Mouse (Mus musculus) thymus, postnatal 4 days (tissue): ENCODE results near the gene Rdh19.

Source experiments
- DNase-seq: peaks from one replicate; pipeline ENCODE4 v3.0.0; 2021

Gene Rdh19

DNA sequence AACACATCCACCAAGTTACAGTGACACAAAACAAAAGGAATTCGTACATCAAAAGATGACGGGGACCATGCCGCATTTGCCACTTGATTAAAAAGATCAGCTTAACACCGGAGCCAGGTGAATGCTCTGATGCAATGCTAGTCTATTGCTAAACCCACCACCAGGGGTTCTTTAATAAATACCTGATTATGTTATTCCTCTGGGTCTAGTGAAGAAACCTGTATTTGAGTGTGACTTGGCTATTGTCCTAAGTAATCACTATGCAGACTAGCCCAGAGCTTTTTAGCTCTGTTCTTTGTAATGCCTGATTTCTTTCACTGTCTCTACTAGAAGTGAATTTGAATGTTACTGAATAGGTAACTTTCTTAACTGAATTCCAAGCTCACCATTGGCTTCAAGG is 31.3 kb downstream of the Rdh19 start:
- DNase-seq, result no peak

- DNase-seq, result no peak
These were observed 36.8 kb downstream of the Rdh19 start for GRCm38 (mm10) chr10:127886551-127886950.

DNA sequence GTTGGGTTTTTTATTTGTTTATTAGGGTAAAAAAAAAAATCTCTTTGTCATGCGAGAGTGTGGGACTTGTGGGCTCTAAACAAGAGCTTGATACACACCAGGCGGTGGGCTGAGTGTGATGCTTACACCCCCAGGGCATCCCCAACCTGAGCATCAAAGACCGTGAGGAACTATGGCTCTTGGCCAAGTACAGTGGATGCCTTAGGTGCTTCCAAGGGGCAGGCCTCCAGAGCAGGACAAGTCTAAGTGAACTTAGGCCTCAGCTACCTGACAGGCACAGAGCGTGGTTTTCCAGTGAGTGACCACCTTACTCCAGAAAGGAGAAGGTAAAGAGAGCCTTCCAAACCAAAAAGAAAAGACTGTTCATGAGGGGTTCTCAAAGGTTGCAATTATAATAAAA is 37.2 kb downstream of the Rdh19 start:
- no peak for DNase-seq

GRCm38 (mm10) chr10:127888605-127889004 is 38.9 kb downstream of the Rdh19 start, which contains the start of gene Rdh7:
Rdh7 (minus strand) TSS chr10:127888817.
- no peak for DNase-seq

GRCm38 (mm10) chr10:127891481-127891880 is 41.8 kb downstream of the Rdh19 start:
- DNase-seq, result no peak

DNA sequence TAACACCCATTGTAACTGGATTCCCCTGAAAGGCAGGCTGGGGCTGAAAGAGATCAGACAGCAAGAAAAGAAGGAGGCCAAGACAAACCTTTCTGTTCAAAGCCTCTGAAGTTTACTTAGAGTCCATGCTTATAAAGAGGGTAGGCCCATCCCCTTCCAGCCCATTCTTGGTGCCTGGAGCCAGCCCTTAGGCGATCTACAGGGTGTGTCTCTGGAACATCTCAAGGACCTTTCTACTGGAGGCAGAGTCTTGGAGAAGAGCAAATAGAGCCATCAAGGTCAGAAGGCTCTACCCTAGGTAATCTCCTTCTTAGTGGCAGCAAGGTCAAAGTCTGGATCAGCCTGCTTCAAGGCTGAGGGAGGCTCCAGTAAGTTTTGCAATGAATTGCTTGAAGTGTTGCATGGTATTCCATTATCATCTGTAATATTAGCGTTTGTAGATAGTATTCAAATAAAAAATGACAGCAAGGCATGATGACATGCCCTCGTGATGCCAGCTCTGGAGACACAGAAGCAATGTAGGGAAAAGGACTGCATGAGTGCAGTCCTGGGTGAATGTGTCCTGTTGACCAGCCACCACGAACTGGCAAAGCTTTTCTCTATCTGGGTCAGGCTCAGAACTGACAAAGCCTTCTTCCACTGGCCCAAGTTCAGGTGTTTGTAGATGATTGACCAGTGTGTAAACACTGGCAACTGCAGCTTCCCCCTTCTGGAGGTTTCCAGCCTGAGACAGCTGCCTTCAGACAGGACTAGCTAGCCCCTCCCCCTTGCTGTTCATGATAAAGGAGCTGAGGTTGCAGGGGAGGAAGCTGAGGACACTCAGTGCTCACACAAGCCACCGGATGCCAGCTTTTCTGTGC is 43.7 kb downstream of the Rdh19 start:
- peak; percentile 37 for DNase-seq

GRCm38 (mm10) chr10:127896705-127897104 is 47.0 kb downstream of the Rdh19 start:
- DNase-seq, result no peak

- DNase-seq, result no peak
These were observed 47.8 kb downstream of the Rdh19 start for GRCm38 (mm10) chr10:127897506-127897905.

DNA sequence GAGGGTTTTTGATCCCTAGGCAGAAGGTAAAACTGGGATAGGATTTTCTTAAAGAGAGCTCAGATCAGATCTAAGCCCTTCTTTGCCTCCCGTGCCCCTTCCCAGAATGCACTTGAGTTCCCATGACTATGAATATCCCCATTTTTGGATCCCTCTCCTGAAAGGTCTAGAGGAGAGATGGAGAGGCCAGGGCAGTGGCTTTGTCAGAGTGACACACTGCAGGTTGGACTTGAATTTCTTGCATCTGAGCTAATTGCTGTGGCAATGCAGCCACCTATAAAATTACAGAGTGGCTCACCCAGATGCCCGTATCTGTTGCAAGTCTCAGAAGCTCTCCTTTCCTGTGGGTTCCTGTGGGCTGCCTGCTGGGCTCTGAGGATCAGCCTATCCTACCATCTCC is 48.5 kb downstream of the Rdh19 start, which contains the start of gene Sdr9c7:
Gene Sdr9c7, plus strand, starts transcription at position 301 of the 400 bp plus-strand sequence.
- no peak for DNase-seq

- DNase-seq, result no peak
These were observed 50.1 kb downstream of the Rdh19 start for GRCm38 (mm10) chr10:127899783-127900182.

DNA sequence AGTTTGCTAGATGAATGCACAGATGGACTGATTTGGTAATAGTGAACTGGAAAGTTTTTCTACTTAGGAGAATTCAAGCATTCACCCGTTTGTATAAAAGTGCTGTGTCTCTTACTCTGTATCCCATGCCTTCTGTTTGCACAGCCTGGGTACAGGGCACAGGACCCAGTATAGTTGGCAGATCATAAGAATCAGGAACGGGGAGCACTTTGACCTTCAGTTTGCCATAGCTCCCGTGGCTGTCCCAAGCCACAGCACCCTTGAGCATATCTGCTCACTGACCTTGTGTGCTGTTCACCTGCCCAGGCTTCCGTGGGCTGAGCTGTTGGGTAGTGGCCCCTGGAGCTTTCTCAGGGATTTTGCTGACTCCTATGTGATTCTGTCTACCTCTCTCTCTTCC is 52.0 kb downstream of the Rdh19 start:
- DNase-seq, result no peak

DNA sequence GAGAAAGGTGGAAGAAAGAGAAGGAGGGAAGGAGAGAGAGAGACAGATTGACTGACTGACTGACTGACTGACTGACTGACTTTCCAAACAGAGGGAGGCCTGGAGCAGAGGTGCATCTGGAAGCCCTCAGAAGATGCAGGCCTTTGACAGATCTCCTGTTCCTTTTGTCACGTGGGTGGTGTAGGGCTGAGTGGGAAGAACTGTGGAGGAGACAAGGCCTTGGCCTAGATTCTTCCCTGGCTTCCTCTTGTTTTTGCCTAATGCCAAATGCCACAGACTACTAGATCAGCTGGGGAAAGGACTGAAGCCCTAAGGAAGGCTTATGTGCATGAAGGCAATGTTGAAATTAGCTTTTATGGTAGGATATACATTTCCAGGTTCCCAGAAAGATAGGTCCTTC is 53.4 kb downstream of the Rdh19 start:
- DNase-seq, result no peak

DNA sequence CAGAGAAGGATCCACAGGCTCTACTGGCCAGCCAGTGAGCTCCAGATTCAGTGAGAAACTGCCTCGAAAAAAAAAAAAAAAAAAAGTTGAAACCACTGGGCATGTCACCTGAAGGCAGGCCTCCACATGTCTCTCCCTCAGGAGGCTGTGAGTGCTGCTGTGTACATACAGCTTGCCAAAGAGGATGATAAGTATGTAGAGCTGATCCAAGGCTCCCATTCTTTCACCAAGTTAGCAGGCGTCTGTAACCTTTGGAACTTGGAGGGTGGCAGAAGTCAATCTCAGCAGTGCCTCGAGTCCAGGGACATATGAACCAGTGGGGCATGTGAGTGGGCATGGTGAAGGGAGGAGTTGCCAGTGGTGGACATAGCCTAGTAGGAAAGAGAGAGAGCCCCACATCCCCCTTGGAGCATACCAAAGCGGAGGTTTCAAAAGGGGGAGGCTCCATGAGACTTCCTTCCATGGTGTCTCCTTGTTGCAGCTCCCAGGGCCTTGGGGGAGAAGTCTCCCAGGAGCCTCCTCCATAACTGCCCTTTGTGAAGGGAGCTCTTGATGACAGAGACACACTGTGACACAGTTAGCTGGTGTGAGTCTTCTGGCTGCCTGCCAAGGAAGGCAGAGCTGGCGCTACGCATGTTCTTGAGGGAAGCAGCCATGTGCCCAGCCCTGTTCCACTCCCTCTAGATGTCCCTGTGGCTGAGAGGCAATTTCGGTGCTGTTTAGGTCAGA is 55.2 kb downstream of the Rdh19 start:
- DNase-seq, result no peak

DNA sequence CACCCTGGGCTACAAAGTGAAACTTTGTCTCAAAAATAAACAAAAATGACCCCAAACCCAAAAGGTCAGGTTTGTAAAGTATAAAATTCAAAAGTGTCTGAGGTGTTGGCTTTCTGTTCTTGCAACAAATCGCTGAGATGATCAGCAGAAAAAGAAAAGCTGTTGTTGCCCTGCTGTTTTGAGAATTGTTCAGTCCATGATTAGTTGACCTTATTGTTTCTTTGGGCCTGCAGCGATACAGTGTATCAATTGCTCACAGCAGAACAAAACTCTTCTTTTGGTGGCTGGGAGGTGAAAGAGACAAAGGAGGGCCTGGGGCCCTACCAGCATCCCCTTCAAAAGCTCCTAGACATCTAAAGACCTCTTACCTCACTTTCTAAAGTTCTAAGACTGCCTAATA is 56.4 kb downstream of the Rdh19 start:
- no peak for DNase-seq

DNA sequence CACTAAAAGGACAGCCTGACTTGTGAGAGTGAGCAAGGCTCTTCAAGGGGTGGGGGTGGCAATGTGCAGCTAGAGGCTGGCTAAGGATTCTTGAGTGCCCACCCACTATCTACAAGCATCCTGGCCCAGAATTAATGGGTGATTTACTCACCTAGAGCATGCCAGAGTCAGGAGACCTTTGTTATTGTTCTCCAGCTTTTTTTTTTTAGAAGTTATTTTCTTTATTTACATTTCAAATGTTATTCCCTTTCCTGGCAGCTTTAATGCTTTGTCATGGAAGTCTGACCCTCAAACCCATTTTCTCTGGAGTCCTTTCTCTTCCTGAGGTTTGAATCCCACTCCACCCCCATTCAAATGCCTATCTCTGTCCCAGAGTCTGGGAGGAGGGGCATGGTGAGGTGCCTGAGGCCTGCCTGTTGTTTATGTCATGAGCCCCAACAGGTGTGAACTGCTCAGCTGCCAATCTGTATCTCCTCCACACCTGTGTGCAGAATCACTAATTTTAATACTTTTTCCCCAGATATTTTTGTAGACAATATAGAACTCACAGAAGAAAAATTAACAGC is 57.7 kb downstream of the Rdh19 start:
- DNase-seq, result no peak
